Mouse (Mus musculus) adrenal gland, postnatal 14 days (tissue): Measurements from ENCODE around the gene Serpinb7. TPM values are rescaled to one million over a fixed set of nuclear protein-coding genes. Genes with fewer than 3 reads are reported as not detected.

Experiments
- DNase-seq: peaks from one replicate; pipeline ENCODE4 v3.0.0; 2021; ENCODE audit warnings: mixed read lengths
- long read RNA-seq, 2 experiments: library from polyadenylated mRNA; stranded (forward); transcript quantifications; one replicate each; pipeline ENCODE4 v2.0.0; 2021
- total RNA-seq: library from RNA; stranded (reverse); gene quantifications from 2 replicates; pipeline ENCODE4 v1.2.3, GENCODE M21; 2021

The Serpinb7 gene
- not detected in 2 replicates for total RNA-seq
- long read RNA-seq, experiment 1 = 0 reads
- long read RNA-seq, experiment 2 = 0 reads

GRCm38 (mm10) chr1:107399355-107399754, at the start of gene Serpinb7:
Serpinb7 (plus strand) TSS chr1:107399655.
- DNase-seq = no peak

- DNase-seq = no peak
Observed at GRCm38 (mm10) chr1:107350392-107350791, 49.1 kb upstream of the Serpinb7 start.

- no peak for DNase-seq
Observed at GRCm38 (mm10) chr1:107351115-107351514, 48.3 kb upstream of the Serpinb7 start.

GRCm38 (mm10) chr1:107353046-107353445, 46.4 kb upstream of the Serpinb7 start:
- DNase-seq = no peak

- DNase-seq = no peak
Observed at GRCm38 (mm10) chr1:107360898-107361297, 38.6 kb upstream of the Serpinb7 start, which contains the start of gene Serpinb11. Serpinb11 (plus strand) TSS chr1:107361198.

- DNase-seq = no peak
Observed at GRCm38 (mm10) chr1:107365973-107366372, 33.5 kb upstream of the Serpinb7 start.

- DNase-seq = no peak
Observed at GRCm38 (mm10) chr1:107368944-107369343, 30.5 kb upstream of the Serpinb7 start.

- DNase-seq = no peak
Observed at GRCm38 (mm10) chr1:107376952-107377351, 22.5 kb upstream of the Serpinb7 start.

GRCm38 (mm10) chr1:107378368-107378767, 21.1 kb upstream of the Serpinb7 start:
- DNase-seq = no peak

GRCm38 (mm10) chr1:107381491-107381890, 18.0 kb upstream of the Serpinb7 start:
- DNase-seq = no peak

- DNase-seq = no peak
Observed at GRCm38 (mm10) chr1:107382404-107382803, 17.1 kb upstream of the Serpinb7 start.

GRCm38 (mm10) chr1:107384532-107384931, 14.9 kb upstream of the Serpinb7 start:
- no peak for DNase-seq

GRCm38 (mm10) chr1:107389753-107390152, 9.7 kb upstream of the Serpinb7 start:
- DNase-seq = no peak

GRCm38 (mm10) chr1:107397481-107397880, 2.0 kb upstream of the Serpinb7 start:
- DNase-seq = no peak

GRCm38 (mm10) chr1:107402082-107402481, 2.6 kb downstream of the Serpinb7 start:
- no peak for DNase-seq

GRCm38 (mm10) chr1:107414650-107415049, 15.2 kb downstream of the Serpinb7 start:
- no peak for DNase-seq

GRCm38 (mm10) chr1:107422487-107422886, 23.0 kb downstream of the Serpinb7 start:
- DNase-seq = no peak

GRCm38 (mm10) chr1:107431253-107431652, 31.8 kb downstream of the Serpinb7 start:
- no peak for DNase-seq

GRCm38 (mm10) chr1:107435528-107435927, 36.1 kb downstream of the Serpinb7 start:
- no peak for DNase-seq

GRCm38 (mm10) chr1:107439462-107439861, 40.0 kb downstream of the Serpinb7 start:
- no peak for DNase-seq

GRCm38 (mm10) chr1:107445352-107445751, 45.9 kb downstream of the Serpinb7 start:
- DNase-seq = no peak

GRCm38 (mm10) chr1:107447228-107447931, 47.9 kb downstream of the Serpinb7 start:
- no peak for DNase-seq

GRCm38 (mm10) chr1:107479909-107480308, 80.5 kb downstream of the Serpinb7 start:
- no peak for DNase-seq

GRCm38 (mm10) chr1:107481452-107481851, 82.0 kb downstream of the Serpinb7 start:
- peak; percentile 73 for DNase-seq
